Mouse (Mus musculus): ENCODE measurements around the gene Gm42688. TPM values are rescaled to one million over a fixed set of nuclear protein-coding genes. Genes with fewer than 3 reads are reported as not detected.
"Not testable (repeated sequence)": the region's sequence is repeated elsewhere in the genome, so short reads cannot be mapped to it uniquely, and the experiment has no call there.

The Gm42688 gene
- polyA plus RNA-seq, 1 experiment, result 11.9 TPM

- no peak for TF ChIP-seq POLR2A (IDR thresholded peaks at IDR 0.05; ENCODE audit: control insufficient read depth, extremely low read depth, insufficient read depth, low read length, poor library complexity)
- TF ChIP-seq CTCF (IDR thresholded peaks at IDR 0.05; ENCODE audit: borderline replicate concordance, control insufficient read depth, extremely low read depth, insufficient read depth, low read length, poor library complexity), result no peak
- peaks cover 3% of the 10 kb centered on the region; the same call in 1 of the 2 replicates for H3K27me3 ChIP-seq (ENCODE audit: control insufficient read depth, insufficient read depth, low read length)
- WGBS, result 4% methylated on average over 32 of the region's 32 CpGs
- peak within 1 kb of the TSS; percentile 42 for H3K4me3 ChIP-seq (ENCODE audit: control insufficient read depth, insufficient read depth, low read length)
- H3K4me1 ChIP-seq (replicated peaks; ENCODE audit: control insufficient read depth, insufficient read depth, low read length), result peaks cover 7% of the 10 kb centered on the region
- no peaks in the 10 kb centered on the region for H3K36me3 ChIP-seq (ENCODE audit: control insufficient read depth, insufficient read depth, low read length)
- H3K27ac ChIP-seq (ENCODE audit: control insufficient read depth, insufficient read depth, low read length), result no peak within 1 kb of the TSS
- peak; percentile 39 for DNase-seq
Observed at GRCm38 (mm10) chr6:83156259-83156684, 54.9 kb downstream of the Gm42688 start, which contains the start of the genes Wdr54 and 1700003E16Rik. Gene Wdr54, minus strand, starts transcription at chr6:83156397. Gene 1700003E16Rik, plus strand, starts transcription at chr6:83156404.

- H3K4me1 ChIP-seq (replicated peaks; ENCODE audit: control insufficient read depth, insufficient read depth, low read length), result not testable (repeated sequence)
Observed at GRCm38 (mm10) chr6:83159456-83159855, 58.0 kb downstream of the Gm42688 start.

More at GRCm38 (mm10) chr6:83159456-83159855, 58.0 kb downstream of the Gm42688 start:
- peak; percentile 47 for DNase-seq
- H3K4me3 ChIP-seq (ENCODE audit: control insufficient read depth, insufficient read depth, low read length); H3K27ac ChIP-seq (ENCODE audit: control insufficient read depth, insufficient read depth, low read length); H3K27me3 ChIP-seq (ENCODE audit: control insufficient read depth, insufficient read depth, low read length); H3K36me3 ChIP-seq (ENCODE audit: control insufficient read depth, insufficient read depth, low read length): not testable (repeated sequence)
- 16% methylated on average over 3 of the region's 3 CpGs for WGBS

Other genes starting within 250 kb of the Gm42688 start
- gene Sema4f, start 161.8 kb upstream of the Gm42688 start, polyA plus RNA-seq (2012; rRNA removed), result 3.0 and 3.3 TPM in 2 replicates
- 0.58 and 1.3 TPM in 2 replicates for gene M1ap, start 154.7 kb upstream of the Gm42688 start, polyA plus RNA-seq (2012; rRNA removed)
- gene Dok1, start 68.1 kb upstream of the Gm42688 start, polyA plus RNA-seq (2012; rRNA removed), result 19.9 and 21.9 TPM in 2 replicates
- gene Loxl3, start 67.4 kb upstream of the Gm42688 start, polyA plus RNA-seq (2012; rRNA removed), result 2.8 and 3.1 TPM in 2 replicates
- 867 and 886 TPM in 2 replicates for gene Aup1, start 47.1 kb upstream of the Gm42688 start, polyA plus RNA-seq (2012; rRNA removed)
- 64.6 and 66.4 TPM in 2 replicates for gene Htra2, start 46.3 kb upstream of the Gm42688 start, polyA plus RNA-seq (2012; rRNA removed)
- gene Dqx1, start 43.8 kb upstream of the Gm42688 start, polyA plus RNA-seq (2012; rRNA removed), result 3.6 and 4.4 TPM in 2 replicates
- 0.11 and 0.20 TPM in 2 replicates for gene Tlx2, start 31.3 kb upstream of the Gm42688 start, polyA plus RNA-seq (2012; rRNA removed)
- gene Pcgf1, start 23.7 kb upstream of the Gm42688 start, polyA plus RNA-seq (2012; rRNA removed), result 24.4 and 25.5 TPM in 2 replicates
- 2.1 and 2.6 TPM in 2 replicates for gene Lbx2, start 15.2 kb upstream of the Gm42688 start, polyA plus RNA-seq (2012; rRNA removed)
- 18.9 and 19.6 TPM in 2 replicates for gene Ccdc142, start within 50 bp of the Gm42688 start, polyA plus RNA-seq (2012; rRNA removed)
- 67.2 and 83.6 TPM in 2 replicates for gene Mrpl53, start 7.4 kb downstream of the Gm42688 start, polyA plus RNA-seq (2012; rRNA removed)
- 142 and 143 TPM in 2 replicates for gene Mogs, start 13.9 kb downstream of the Gm42688 start, polyA plus RNA-seq (2012; rRNA removed)
- 227 and 265 TPM in 2 replicates for gene Wbp1, start 19.9 kb downstream of the Gm42688 start, polyA plus RNA-seq (2012; rRNA removed)
- 67.2 and 98.6 TPM in 2 replicates for gene Ino80b, start 23.8 kb downstream of the Gm42688 start, polyA plus RNA-seq (2012; rRNA removed)
- 40.5 and 41.3 TPM in 2 replicates for gene Rtkn, start 33.8 kb downstream of the Gm42688 start, polyA plus RNA-seq (2012; rRNA removed)
- 0.80 and 0.89 TPM in 2 replicates for gene Wdr54, start 54.8 kb downstream of the Gm42688 start, polyA plus RNA-seq (2012; rRNA removed)
- gene 1700003E16Rik, start 54.8 kb downstream of the Gm42688 start, polyA plus RNA-seq (2012; rRNA removed), result 0.19 and 0.38 TPM in 2 replicates
- 166 and 167 TPM in 2 replicates for gene Dctn1, start 64.3 kb downstream of the Gm42688 start, polyA plus RNA-seq (2012; rRNA removed)
- 0.57 and 0.62 TPM in 2 replicates for gene Slc4a5, start 118.2 kb downstream of the Gm42688 start, polyA plus RNA-seq (2012; rRNA removed)
- 15.9 and 16.3 TPM in 2 replicates for gene Mthfd2, start 224.3 kb downstream of the Gm42688 start, polyA plus RNA-seq (2012; rRNA removed)
- 45.5 and 49.1 TPM in 2 replicates for gene Mob1a, start 224.4 kb downstream of the Gm42688 start, polyA plus RNA-seq (2012; rRNA removed)
- gene Bola3, start 247.5 kb downstream of the Gm42688 start, polyA plus RNA-seq (2012; rRNA removed), result 10.6 and 13.6 TPM in 2 replicates

Measured in thymus, adult 2 months (tissue).